Mouse (Mus musculus) embryonic facial prominence, embryonic 13.5 days (tissue): ENCODE measurements at regions not wholly inside any gene's neighbourhood (a gene's known extent, or its start where the extent isn't known, plus 50 kb on each side); places are given as distances from the start of the nearest gene placed in this dataset.

ENCODE experiments used
- ATAC-seq: fragments of 200-750 bp; cut with Nextera tagmentation; 2 replicates; pipeline ENCODE4 v1.8.0; 2017; ENCODE audit warnings: low read depth; ENCODE audit not compliant: insufficient number of reproducible peaks, insufficient read depth, low FRiP score, low TSS enrichment
- H3K27ac ChIP-seq: fragments of 300-500 bp; sonication (generic); 2 replicates; pipeline ENCODE4 v1.5.1; 2015; ENCODE audit warnings: moderate library complexity, mild to moderate bottlenecking, inconsistent platforms
- H3K27me3 ChIP-seq: fragments of 300-500 bp; sonication (generic); 2 replicates; pipeline ENCODE4 v1.6.1; 2015; ENCODE audit warnings: mild to moderate bottlenecking, inconsistent platforms
- H3K36me3 ChIP-seq: fragments of 300-500 bp; sonication (generic); 2 replicates; pipeline ENCODE4 v1.6.1; 2015; ENCODE audit warnings: mild to moderate bottlenecking, inconsistent platforms
- H3K4me1 ChIP-seq: fragments of 300-500 bp; sonication (generic); 2 replicates; pipeline ENCODE4 v1.6.1; 2015; ENCODE audit warnings: inconsistent platforms
- H3K4me2 ChIP-seq: fragments of 300-500 bp; sonication (generic); 2 replicates; pipeline ENCODE4 v1.6.1; 2015; ENCODE audit warnings: moderate library complexity, mild to moderate bottlenecking, inconsistent platforms
- H3K4me3 ChIP-seq: fragments of 300-500 bp; sonication (generic); 2 replicates; pipeline ENCODE4 v1.5.1; 2015; ENCODE audit warnings: mild to moderate bottlenecking, inconsistent platforms
- H3K9ac ChIP-seq: fragments of 300-500 bp; sonication (generic); 2 replicates; pipeline ENCODE4 v1.6.1; 2015; ENCODE audit warnings: mild to moderate bottlenecking, inconsistent platforms
- H3K9me3 ChIP-seq: fragments of 300-500 bp; sonication (generic); 2 replicates; pipeline ENCODE4 v1.6.1; 2016; ENCODE audit warnings: inconsistent platforms
- WGBS: fragments of 180-500 bp; shearing (Covaris S2); methylation state at CpG from one replicate; pipeline ENCODE4 v1.1.7; 2015; ENCODE audit warnings: mixed read lengths; 5-methylcytosine and 5-hydroxymethylcytosine counted together

DNA sequence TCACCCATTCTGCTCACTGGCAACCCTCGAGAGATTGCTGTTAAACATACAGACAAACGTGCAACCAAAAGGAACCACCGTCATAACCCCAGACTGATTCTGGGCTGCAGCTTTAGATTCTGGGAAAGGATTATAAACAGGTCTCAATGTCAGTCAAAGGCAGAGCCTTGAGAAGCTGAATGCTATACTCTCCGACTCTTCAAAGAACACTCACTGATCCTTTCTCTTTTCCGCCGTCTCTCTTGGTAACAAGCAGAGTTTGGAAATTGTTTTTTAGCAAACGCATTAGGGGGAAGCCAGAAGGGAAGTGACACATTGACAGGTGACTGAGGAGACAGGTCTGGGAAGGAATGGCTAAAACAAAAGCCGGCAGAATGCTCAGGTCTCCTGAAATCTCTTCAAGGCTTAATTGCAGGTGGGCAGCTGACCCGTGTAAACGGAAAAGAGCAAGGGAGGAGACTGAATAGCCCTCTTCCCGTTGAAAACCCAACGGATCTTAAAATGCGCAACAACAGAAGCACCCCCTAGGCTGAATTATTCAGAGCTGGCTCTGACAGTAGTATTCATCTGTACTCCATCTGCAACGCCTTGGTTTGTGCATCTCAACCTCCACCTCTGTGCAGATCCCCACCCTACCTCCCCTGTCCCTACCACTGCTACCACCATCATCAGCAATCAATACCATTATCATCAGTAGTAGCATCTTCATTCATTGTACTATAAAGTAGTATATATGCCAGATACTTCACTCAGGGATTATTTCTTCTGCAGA, 219.6 kb downstream of the Tmem38b start:
- H3K27ac ChIP-seq = no peak overlapping the region
- ATAC-seq = no peak
- H3K4me1 ChIP-seq = 0 out of 2 replicates have a peak, but pooled peaks cover 1% of the 10 kb centered on the region
- WGBS = 56% methylated on average over 14 of the region's 14 CpGs
- H3K27me3 ChIP-seq = no peaks in the 10 kb centered on the region
- no peak overlapping the region for H3K9ac ChIP-seq
- H3K9me3 ChIP-seq = no peaks in the 10 kb centered on the region
- H3K36me3 ChIP-seq = no peaks in the 10 kb centered on the region
- no peak overlapping the region for H3K4me2 ChIP-seq
- H3K4me3 ChIP-seq = no peak overlapping the region

DNA sequence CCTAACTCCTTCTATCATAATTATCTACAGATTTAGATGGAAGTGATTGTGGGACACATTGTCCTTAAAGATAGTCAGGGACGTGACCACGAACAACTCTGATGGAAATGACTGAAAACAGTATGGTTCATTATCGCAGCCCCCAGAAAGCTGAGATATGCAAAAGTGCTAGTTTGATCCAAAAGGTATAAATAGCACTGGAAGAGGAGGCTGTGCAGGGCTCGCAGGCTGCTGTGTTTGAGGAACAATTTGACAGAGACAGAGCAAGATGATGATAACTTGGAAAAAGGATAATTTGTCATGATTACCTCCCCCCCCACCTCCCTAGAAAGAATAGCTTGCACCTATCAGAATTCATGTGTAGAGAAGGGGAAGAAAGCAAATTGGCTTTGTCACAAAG, 238.5 kb downstream of the Tmem38b start:
- Histone ChIP-seq H3K27ac (no peak overlapping the region), H3K4me1 (0 out of 2 replicates have a peak, but pooled peaks cover 7% of the 10 kb centered on the region), H3K4me2 (no peak overlapping the region), H3K9ac (no peak overlapping the region), H3K27me3 (no peaks in the 10 kb centered on the region), H3K9me3 (peaks cover 6% of the 10 kb centered on the region; the same call in 1 of the 2 replicates), H3K4me3 (no peak overlapping the region), H3K36me3 (no peaks in the 10 kb centered on the region)
- no peak for ATAC-seq
- WGBS = 78% methylated on average over 4 of the region's 4 CpGs

DNA sequence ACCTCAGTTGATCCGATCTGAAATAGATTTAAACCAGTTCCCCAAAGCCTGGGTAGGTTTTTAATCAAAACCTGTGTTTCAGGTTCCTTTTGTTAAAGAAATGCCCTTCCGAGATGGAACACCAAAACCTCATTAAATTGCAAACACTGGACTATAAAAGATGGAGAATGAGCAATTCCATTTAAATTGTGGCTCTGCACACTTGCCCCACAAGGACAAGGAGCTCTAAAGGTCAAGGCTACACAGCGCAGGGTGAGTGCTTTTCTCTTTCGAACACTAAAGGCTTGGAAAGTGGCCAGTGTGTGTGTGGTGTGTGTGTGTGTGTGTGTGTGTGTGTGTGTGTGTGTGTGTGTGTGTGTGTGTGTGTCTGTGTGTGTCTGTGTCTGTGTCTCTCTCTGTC, 246.1 kb downstream of the Tmem38b start:
- 52% methylated on average over 4 of the region's 4 CpGs for WGBS
- Histone ChIP-seq H3K27me3 (no peaks in the 10 kb centered on the region), H3K9ac (no peak overlapping the region), H3K27ac (no peak overlapping the region), H3K4me1 (peaks cover 5% of the 10 kb centered on the region; the same call in 1 of the 2 replicates), H3K9me3 (peaks cover 20% of the 10 kb centered on the region), H3K36me3 (no peaks in the 10 kb centered on the region), H3K4me2 (no peak overlapping the region), H3K4me3 (no peak overlapping the region)
- no peak for ATAC-seq

DNA sequence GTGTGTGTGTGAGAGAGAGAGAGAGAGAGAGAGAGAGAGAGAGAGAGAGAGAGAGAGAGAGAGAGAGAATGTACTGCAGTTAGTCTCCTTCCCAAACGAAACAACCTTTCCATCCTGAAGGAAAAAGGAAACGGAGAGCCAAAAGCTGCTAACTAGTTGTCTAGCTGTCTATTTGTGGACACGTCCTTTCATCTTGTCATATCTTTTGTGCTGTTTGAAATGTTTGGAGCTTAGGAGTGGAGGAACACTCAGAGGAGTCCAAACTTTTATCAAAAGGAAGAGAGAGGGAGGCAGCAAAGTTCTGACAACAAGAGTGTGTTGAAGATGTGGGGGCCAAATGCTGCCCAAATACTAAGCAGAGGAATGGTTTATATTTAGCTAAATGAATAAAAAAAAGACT, 246.6 kb downstream of the Tmem38b start:
- no peak overlapping the region for H3K27ac ChIP-seq
- no peak overlapping the region for H3K4me2 ChIP-seq
- no peak overlapping the region for H3K9ac ChIP-seq
- no peak overlapping the region for H3K4me3 ChIP-seq
- no peaks in the 10 kb centered on the region for H3K27me3 ChIP-seq
- H3K36me3 ChIP-seq = no peaks in the 10 kb centered on the region
- WGBS = 52% methylated on average over 3 of the region's 3 CpGs
- H3K4me1 ChIP-seq = peaks cover 5% of the 10 kb centered on the region; the same call in 1 of the 2 replicates
- no peak for ATAC-seq
- peaks cover 20% of the 10 kb centered on the region for H3K9me3 ChIP-seq

DNA sequence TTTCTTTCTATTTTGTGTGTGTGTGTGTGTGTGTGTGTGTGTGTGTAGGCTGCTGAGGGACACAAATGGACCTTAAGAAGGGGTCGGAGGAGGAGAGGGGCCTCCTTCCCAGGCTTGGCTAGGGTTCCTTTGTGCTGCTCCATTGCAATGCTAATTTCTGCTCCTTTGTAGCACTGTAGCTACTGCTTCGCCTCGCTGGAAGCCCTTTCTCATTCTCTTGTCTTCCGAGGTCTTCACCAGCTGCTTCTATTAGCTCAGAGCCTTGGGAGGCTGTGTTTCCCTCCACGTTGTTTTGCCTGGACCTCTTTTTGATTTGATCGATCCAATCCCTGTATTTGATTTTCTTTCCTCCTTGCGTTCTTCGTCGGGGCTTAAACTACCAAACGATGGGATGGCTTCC, 247.1 kb downstream of the Tmem38b start:
- WGBS = 24% methylated on average over 10 of the region's 10 CpGs
- peaks cover 20% of the 10 kb centered on the region for H3K9me3 ChIP-seq
- 0 out of 2 replicates have a peak overlapping the region, but pooled peaks have one; percentile 7 for H3K4me2 ChIP-seq
- no peak for ATAC-seq
- H3K4me3 ChIP-seq = no peak overlapping the region
- H3K27ac ChIP-seq = no peak overlapping the region
- no peaks in the 10 kb centered on the region for H3K36me3 ChIP-seq
- H3K27me3 ChIP-seq = no peaks in the 10 kb centered on the region
- H3K4me1 ChIP-seq = peaks cover 5% of the 10 kb centered on the region; the same call in 1 of the 2 replicates
- H3K9ac ChIP-seq = no peak overlapping the region

DNA sequence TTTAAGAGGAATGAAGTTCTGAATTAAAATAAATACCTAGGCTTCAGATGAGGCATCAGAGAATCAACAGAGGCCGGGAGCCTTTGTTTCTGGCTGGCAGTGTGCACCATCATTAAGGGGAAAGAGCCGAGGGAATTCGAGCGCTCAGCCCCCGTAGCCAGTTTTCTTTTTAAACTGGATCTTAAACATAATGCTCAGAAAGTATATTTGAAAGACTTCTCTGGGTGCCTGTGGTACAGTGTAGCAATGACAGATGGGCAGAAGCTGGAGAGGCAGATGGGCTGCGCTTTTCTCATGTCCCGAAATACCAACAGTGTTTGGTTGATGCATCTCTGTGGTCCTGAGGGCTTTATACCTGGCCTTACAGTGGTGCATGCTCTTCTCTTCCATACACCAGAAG, 247.6 kb downstream of the Tmem38b start:
- Histone ChIP-seq H3K27me3 (no peaks in the 10 kb centered on the region), H3K4me1 (peaks cover 5% of the 10 kb centered on the region; the same call in 1 of the 2 replicates), H3K36me3 (no peaks in the 10 kb centered on the region), H3K9me3 (peaks cover 20% of the 10 kb centered on the region), H3K4me2 (0 out of 2 replicates have a peak overlapping the region, but pooled peaks have one; percentile 7), H3K4me3 (no peak overlapping the region), H3K9ac (no peak overlapping the region), H3K27ac (no peak overlapping the region)
- no peak for ATAC-seq
- WGBS = 49% methylated on average over 7 of the region's 7 CpGs

DNA sequence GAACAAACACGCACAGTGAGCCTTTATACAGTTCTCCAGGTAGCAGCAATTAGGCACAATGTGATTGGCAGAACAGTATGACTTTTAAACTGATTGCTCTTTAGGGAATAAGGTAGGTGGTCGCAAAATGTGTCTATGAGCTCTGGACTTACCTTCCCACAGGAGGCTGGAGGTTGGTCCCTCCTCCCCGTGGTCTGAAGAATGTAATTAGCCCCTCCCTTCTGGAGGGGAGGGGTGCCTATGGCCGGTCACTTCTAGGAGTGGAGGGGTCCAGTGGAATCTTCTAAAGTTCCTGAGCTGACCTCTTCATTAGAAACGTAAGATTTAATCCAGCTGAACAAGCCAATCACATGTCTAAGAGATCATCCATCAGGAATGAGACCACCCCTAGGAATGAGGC, 248.4 kb downstream of the Tmem38b start:
- ATAC-seq = no peak
- no peak overlapping the region for H3K4me3 ChIP-seq
- no peak overlapping the region for H3K27ac ChIP-seq
- no peak overlapping the region for H3K9ac ChIP-seq
- no peaks in the 10 kb centered on the region for H3K36me3 ChIP-seq
- WGBS = 60% methylated on average over 5 of the region's 5 CpGs
- peaks cover 15% of the 10 kb centered on the region; the same call in 1 of the 2 replicates for H3K9me3 ChIP-seq
- peaks cover 5% of the 10 kb centered on the region; the same call in 1 of the 2 replicates for H3K4me1 ChIP-seq
- no peaks in the 10 kb centered on the region for H3K27me3 ChIP-seq
- H3K4me2 ChIP-seq = no peak overlapping the region

DNA sequence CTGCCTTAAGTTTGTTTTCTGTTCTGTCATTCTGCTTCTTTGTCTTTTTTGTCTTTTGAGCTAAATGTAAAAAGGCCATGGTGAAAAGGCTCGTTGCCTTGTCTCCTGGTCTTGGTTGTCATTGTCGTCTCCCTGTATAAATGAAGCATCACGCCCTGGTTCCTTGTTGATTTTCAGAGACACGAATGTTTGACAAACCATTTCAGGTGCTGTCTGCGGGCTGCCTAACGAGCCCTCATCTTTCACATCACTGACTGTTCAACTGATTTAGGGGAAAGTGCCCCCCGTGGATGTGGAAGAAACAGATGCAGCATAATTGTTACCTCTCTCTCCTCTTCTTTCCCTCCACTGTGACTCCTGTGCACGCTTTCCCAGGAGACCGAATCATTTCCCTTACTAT, 254.7 kb downstream of the Tmem38b start:
- WGBS = 70% methylated on average over 9 of the region's 9 CpGs
- Histone ChIP-seq H3K4me2 (no peak overlapping the region), H3K9me3 (no peaks in the 10 kb centered on the region), H3K27ac (no peak overlapping the region), H3K27me3 (no peaks in the 10 kb centered on the region), H3K36me3 (no peaks in the 10 kb centered on the region), H3K9ac (no peak overlapping the region), H3K4me1 (no peaks in the 10 kb centered on the region), H3K4me3 (no peak overlapping the region)
- no peak for ATAC-seq

DNA sequence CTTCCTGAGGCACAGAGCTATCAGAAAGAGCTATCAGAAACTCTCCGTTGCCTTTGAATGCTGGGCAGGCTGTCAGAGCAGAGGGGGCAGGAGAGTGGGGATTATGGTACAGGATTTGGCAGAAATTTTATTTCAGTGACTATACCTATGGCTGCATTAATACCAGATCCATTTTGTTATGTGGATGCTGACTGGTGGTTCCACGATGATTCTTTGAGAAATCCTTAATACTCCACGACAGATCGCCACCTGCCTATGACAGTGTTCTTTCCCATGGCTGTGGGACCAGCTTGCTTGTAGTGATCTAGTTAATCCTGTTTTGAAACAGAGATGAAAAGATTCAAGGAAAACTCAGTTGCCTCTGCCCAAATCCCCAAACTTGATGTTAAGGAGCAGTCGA, 255.6 kb downstream of the Tmem38b start:
- Histone ChIP-seq H3K27me3 (no peaks in the 10 kb centered on the region), H3K9me3 (no peaks in the 10 kb centered on the region), H3K9ac (no peak overlapping the region), H3K27ac (no peak overlapping the region), H3K4me1 (no peaks in the 10 kb centered on the region), H3K4me3 (no peak overlapping the region), H3K4me2 (no peak overlapping the region), H3K36me3 (no peaks in the 10 kb centered on the region)
- ATAC-seq = no peak
- 73% methylated on average over 5 of the region's 5 CpGs for WGBS

DNA sequence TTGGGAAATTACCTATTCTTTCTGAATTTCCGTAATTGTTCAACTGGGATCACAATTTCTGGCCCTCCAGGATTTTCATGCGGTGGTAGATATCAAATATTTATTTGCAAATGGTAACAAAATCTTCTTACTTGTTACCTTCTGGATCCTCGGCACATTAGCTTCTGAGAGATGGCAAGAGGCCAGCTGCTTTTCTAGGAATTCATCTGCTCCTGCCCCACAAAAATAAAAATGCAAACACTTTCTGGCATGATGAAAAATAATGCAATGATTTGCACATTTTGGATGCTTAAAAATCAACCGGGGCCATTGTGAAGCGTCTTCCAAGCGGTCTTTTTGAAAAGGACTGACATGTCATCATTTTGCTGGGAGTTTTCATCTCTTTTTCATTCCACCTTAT, 258.9 kb downstream of the Tmem38b start:
- WGBS = 75% methylated on average over 6 of the region's 6 CpGs
- no peak for ATAC-seq
- Histone ChIP-seq H3K27me3 (no peaks in the 10 kb centered on the region), H3K9ac (no peak overlapping the region), H3K27ac (no peak overlapping the region), H3K9me3 (no peaks in the 10 kb centered on the region), H3K4me3 (no peak overlapping the region), H3K36me3 (no peaks in the 10 kb centered on the region), H3K4me1 (no peaks in the 10 kb centered on the region), H3K4me2 (no peak overlapping the region)

DNA sequence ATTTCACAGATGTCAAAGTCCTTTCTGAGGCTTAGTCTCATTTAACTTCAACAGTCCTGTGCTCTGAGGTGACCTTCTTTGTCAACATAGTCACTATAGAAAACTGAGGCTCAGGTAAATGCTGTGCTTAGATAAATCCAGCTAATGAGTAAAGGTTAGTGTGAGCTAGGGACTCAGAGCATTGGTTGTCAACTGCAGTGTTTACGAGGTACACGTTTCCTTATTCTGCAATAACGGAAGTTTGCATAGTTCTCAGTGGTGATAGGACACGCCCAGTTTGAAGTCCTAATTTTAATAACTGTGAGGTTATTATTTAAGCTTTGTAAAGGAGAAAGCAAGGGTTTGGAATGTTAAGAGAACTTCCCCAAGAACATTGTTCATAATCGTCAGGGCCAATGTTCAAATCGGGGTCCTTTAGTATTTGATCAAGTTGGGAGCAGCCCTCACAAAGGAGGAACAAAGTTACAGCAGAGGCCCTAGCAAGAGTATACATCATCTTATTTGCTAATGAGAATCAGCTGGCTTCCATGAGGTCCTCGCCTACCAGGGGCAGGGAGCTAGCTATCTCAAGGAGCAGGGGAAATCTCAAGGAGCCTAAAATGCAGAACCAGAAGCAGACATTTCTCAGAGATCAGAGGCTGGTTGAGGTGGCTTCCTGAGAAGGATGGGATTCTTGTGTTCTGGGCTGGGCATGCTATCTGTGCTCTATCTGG, 268.6 kb downstream of the Tmem38b start:
- 62% methylated on average over 7 of the region's 7 CpGs for WGBS
- Histone ChIP-seq H3K27me3 (no peaks in the 10 kb centered on the region), H3K9ac (no peak overlapping the region), H3K4me1 (peaks cover 22% of the 10 kb centered on the region), H3K27ac (peak overlapping the region; percentile 87), H3K36me3 (no peaks in the 10 kb centered on the region), H3K9me3 (no peaks in the 10 kb centered on the region), H3K4me3 (no peak overlapping the region), H3K4me2 (no peak overlapping the region)
- ATAC-seq = no peak
